Comparison of ENCODE assay signal across 8 mouse cellular contexts in genomic region chr10:93833699-93834393, GRCm38 (mm10). TPM values are rescaled to one million over a fixed set of nuclear protein-coding genes. Genes with fewer than 3 reads are reported as not detected.
DNase-seq lines count a peak whose midpoint lies in the region; ATAC-seq and TF ChIP-seq lines count a peak whose summit lies in the region.

No protein-coding gene starts in this region.

- intact Hi-C loops in heart, adult 2 months (cut with DNase I): no loop called here

- no peak overlapping the region for H3K27ac ChIP-seq in heart, adult 2 months
- no peak overlapping the region for H3K27ac ChIP-seq in forebrain, embryonic 16.5 days (ENCODE audit: low read length)
- no peak overlapping the region for H3K27ac ChIP-seq in hindbrain, postnatal 0 days
- H3K27ac ChIP-seq in liver, embryonic 14.5 days: no peak overlapping the region

- H3K9ac ChIP-seq in heart, adult 2 months (ENCODE audit: low read depth, low read length): no peak overlapping the region
- H3K9ac ChIP-seq in forebrain, embryonic 16.5 days (replicated peaks; ENCODE audit: low read depth, low read length): peak overlapping the region; percentile 54
- peak overlapping the region; percentile 9; the same call in 1 of the 2 replicates for H3K9ac ChIP-seq in hindbrain, postnatal 0 days (replicated peaks; ENCODE audit: low read length)
- peak overlapping the region; percentile 76 for H3K9ac ChIP-seq in liver, embryonic 14.5 days (replicated peaks)

- DNase-seq in heart, adult 2 months: peak; percentile 41 to 67
- no peak for DNase-seq in heart, adult 9 months (ENCODE audit: low spot score in 2 of 2)
- peak; percentile 44 for DNase-seq in cerebellum, adult 8-10 months
- peak; percentile 65 for DNase-seq in hindbrain, postnatal 0 days (ENCODE audit: low spot score)
- DNase-seq in liver, embryonic 14.5 days (ENCODE audit: low read depth in 3 of 3, low spot score in 3 of 3): peak; percentile 18 to 65 (median 22)
- peak; percentile 98 for DNase-seq in neural tube, embryonic 10.5 days (ENCODE audit: extremely low spot score, low spot score)
- peak; percentile 82 for DNase-seq in testis, postnatal 14 days (ENCODE audit: low spot score)

- WGBS in heart, adult 2 months: 1% methylated on average over 72 of the region's 75 CpGs
- WGBS in forebrain, embryonic 16.5 days: under 1% methylated on average over 72 of the region's 75 CpGs
- under 1% methylated on average over 73 of the region's 75 CpGs for WGBS in hindbrain, postnatal 0 days
- WGBS in liver, embryonic 14.5 days (ENCODE audit: insufficient replicate concordance): under 1% methylated on average over 74 of the region's 75 CpGs

- 0 out of 2 replicates have a peak, but pooled peaks have one; percentile 17 for TF ChIP-seq CTCF in heart, adult 2 months (IDR thresholded peaks at IDR 0.05)
- TF ChIP-seq CTCF in hindbrain, postnatal 0 days (IDR thresholded peaks at IDR 0.05; ENCODE audit: low read depth): no peak
- TF ChIP-seq CTCF in liver, embryonic 14.5 days (IDR thresholded peaks at IDR 0.05; ENCODE audit: low read depth): peak; percentile 31

- TF ChIP-seq POLR2A in heart, adult 2 months (IDR thresholded peaks at IDR 0.05; ENCODE audit: insufficient read depth, low read depth, low read length): no peak

- no peaks in the 10 kb centered on the region for H3K36me3 ChIP-seq in heart, adult 2 months (ENCODE audit: control insufficient read depth, insufficient read depth, low read length)
- H3K36me3 ChIP-seq in forebrain, embryonic 16.5 days (ENCODE audit: control insufficient read depth, insufficient read depth): no peaks in the 10 kb centered on the region
- no peaks in the 10 kb centered on the region for H3K36me3 ChIP-seq in hindbrain, postnatal 0 days (ENCODE audit: insufficient read depth, low read length)
- H3K36me3 ChIP-seq in liver, embryonic 14.5 days (replicated peaks; ENCODE audit: control insufficient read depth, insufficient read depth, low read depth): no peaks in the 10 kb centered on the region

- H3K79me2 ChIP-seq in heart, adult 2 months (replicated peaks; ENCODE audit: control insufficient read depth, insufficient read depth, low read length): no peaks in the 10 kb centered on the region

- TF ChIP-seq EP300 in heart, adult 2 months (IDR thresholded peaks at IDR 0.05; ENCODE audit: insufficient read depth, low read depth, low read length): no peak
- TF ChIP-seq EP300 in liver, embryonic 14.5 days (IDR thresholded peaks at IDR 0.05; ENCODE audit: low read depth): no peak

- peak overlapping the region; percentile 46 for H3K4me3 ChIP-seq in heart, adult 2 months
- peak overlapping the region; percentile 71 for H3K4me3 ChIP-seq in forebrain, embryonic 16.5 days (replicated peaks; ENCODE audit: low read length)
- H3K4me3 ChIP-seq in hindbrain, postnatal 0 days (ENCODE audit: low read length): peak overlapping the region; percentile 69
- H3K4me3 ChIP-seq in liver, embryonic 14.5 days (ENCODE audit: insufficient read depth in 1 of 2, low read depth in 2 of 2, low read length in 2 of 2): peak overlapping the region; percentile 68 to 81

- peaks cover 16% of the 10 kb centered on the region for H3K27me3 ChIP-seq in heart, adult 2 months (ENCODE audit: control insufficient read depth, insufficient read depth, low read length)
- peaks cover 27% of the 10 kb centered on the region for H3K27me3 ChIP-seq in forebrain, embryonic 16.5 days (replicated peaks; ENCODE audit: control insufficient read depth, insufficient read depth, low read length)
- peaks cover 32% of the 10 kb centered on the region for H3K27me3 ChIP-seq in hindbrain, postnatal 0 days (ENCODE audit: insufficient read depth, low read length)
- H3K27me3 ChIP-seq in liver, embryonic 14.5 days (ENCODE audit: control insufficient read depth, insufficient read depth, low read length): peaks cover 52% of the 10 kb centered on the region

- ATAC-seq in forebrain, embryonic 16.5 days: peak; percentile 91
- peak; percentile 89 for ATAC-seq in hindbrain, postnatal 0 days
- ATAC-seq in liver, embryonic 14.5 days (ENCODE audit: insufficient read depth): peak; percentile 93

- H3K4me1 ChIP-seq in heart, adult 2 months (ENCODE audit: control insufficient read depth, insufficient read depth, low read length): no peaks in the 10 kb centered on the region
- peaks cover 21% of the 10 kb centered on the region for H3K4me1 ChIP-seq in forebrain, embryonic 16.5 days (replicated peaks; ENCODE audit: control insufficient read depth, insufficient read depth, low read length)
- no peaks in the 10 kb centered on the region for H3K4me1 ChIP-seq in hindbrain, postnatal 0 days (ENCODE audit: insufficient read depth, low read length)
- H3K4me1 ChIP-seq in liver, embryonic 14.5 days (replicated peaks; ENCODE audit: control insufficient read depth in 2 of 2, insufficient read depth in 2 of 2, low read length in 1 of 2): peaks cover 13 to 24% of the 10 kb centered on the region in 2 experiments

- H3K9me3 ChIP-seq in forebrain, embryonic 16.5 days (ENCODE audit: control insufficient read depth, low read length): no peaks in the 10 kb centered on the region
- no peaks in the 10 kb centered on the region for H3K9me3 ChIP-seq in hindbrain, postnatal 0 days (ENCODE audit: low read length)
- H3K9me3 ChIP-seq in liver, embryonic 14.5 days (ENCODE audit: control insufficient read depth, low read length): no peaks in the 10 kb centered on the region

- H3K4me2 ChIP-seq in forebrain, embryonic 16.5 days (ENCODE audit: low read length): peak overlapping the region; percentile 98
- H3K4me2 ChIP-seq in hindbrain, postnatal 0 days (ENCODE audit: low read depth, low read length): peak overlapping the region; percentile 97
- peak overlapping the region; percentile 91 for H3K4me2 ChIP-seq in liver, embryonic 14.5 days (ENCODE audit: low read depth)

RNA-seq across cellular contexts. Expression of gene Usp44, which starts 2.5 kb away (rescaled TPM):
- total RNA-seq in heart, adult 2 months (2021): not detected
- polyA plus RNA-seq in heart, adult 2 months (2012; rRNA removed): not detected in 2 replicates
- polyA plus RNA-seq in forebrain, embryonic 16.5 days (2015; fragmentation: Nextera tagmentation; extraction: Ambion mirVana): 0.57 and 0.82 TPM in 2 replicates
- total RNA-seq in hindbrain, postnatal 0 days (2014; rRNA removed): 0.22 and 0.26 TPM in 2 replicates
- polyA plus RNA-seq in hindbrain, postnatal 0 days (2015; fragmentation: Nextera tagmentation; extraction: Ambion mirVana): 0.39 and 0.43 TPM in 2 replicates
- 0.98 and 1.5 TPM in 2 replicates for polyA plus RNA-seq in liver, embryonic 14.5 days (2012; rRNA removed)
- 1.5 and 2.2 TPM in 2 replicates for polyA plus RNA-seq in liver, embryonic 14.5 days (2014; fragmentation: Nextera tagmentation; extraction: Ambion mirVana)

Comparison
In these comparisons a context has a peak if more than half of its experiments do, and no peak if none do; other contexts are left out.
1. DNase-seq: peak in heart, adult 2 months (2 of 2), cerebellum, adult 8-10 months (single experiment), hindbrain, postnatal 0 days (single experiment), liver, embryonic 14.5 days (3 of 3), neural tube, embryonic 10.5 days (single experiment) and testis, postnatal 14 days (single experiment); none in heart, adult 9 months (0 of 2).
2. Peak in every context shown above with its lines, with median percentiles within 50 percentile points of each other: H3K4me3 ChIP-seq, ATAC-seq and H3K4me2 ChIP-seq.